Mouse (Mus musculus) neural tube, embryonic 14.5 days (tissue): Measurements from ENCODE around the gene Ddx49. TPM values are rescaled to one million over a fixed set of nuclear protein-coding genes. Genes with fewer than 3 reads are reported as not detected.

ENCODE experiments used
- ATAC-seq: fragments of 200-750 bp; cut with Nextera tagmentation; 2 replicates; pipeline ENCODE4 v1.8.0; 2017; ENCODE audit warnings: low read depth, mild to moderate bottlenecking, moderate TSS enrichment, moderate library complexity
- H3K27ac ChIP-seq: fragments of 300-500 bp; sonication (generic); 2 replicates; pipeline ENCODE4 v1.5.1; 2014; ENCODE audit warnings: low read depth, mild to moderate bottlenecking, control low read depth, low read length, moderate library complexity, mixed read lengths
- H3K27me3 ChIP-seq: fragments of 300-500 bp; sonication (generic); 2 replicates; pipeline ENCODE4 v1.6.1; 2014; ENCODE audit warnings: low read length; ENCODE audit not compliant: control insufficient read depth, insufficient read depth
- H3K36me3 ChIP-seq: fragments of 300-500 bp; sonication (generic); 2 replicates; pipeline ENCODE4 v1.6.1; 2014; ENCODE audit warnings: low read length, mixed read lengths; ENCODE audit not compliant: control insufficient read depth, insufficient read depth
- H3K4me1 ChIP-seq: fragments of 300-500 bp; sonication (generic); 2 replicates; pipeline ENCODE4 v1.6.1; 2014; ENCODE audit warnings: low read length; ENCODE audit not compliant: control insufficient read depth, insufficient read depth
- H3K4me2 ChIP-seq: fragments of 300-500 bp; sonication (generic); 2 replicates; pipeline ENCODE4 v1.6.1; 2014; ENCODE audit warnings: mild to moderate bottlenecking, low read depth, low read length, control low read depth
- H3K4me3 ChIP-seq: fragments of 300-500 bp; sonication (generic); 2 replicates; pipeline ENCODE4 v1.5.1; 2014; ENCODE audit warnings: low read depth, low read length, control low read depth, mixed read lengths
- H3K9ac ChIP-seq: fragments of 300-500 bp; sonication (generic); replicated peaks from 2 replicates; pipeline ENCODE4 v1.6.1; 2014; ENCODE audit warnings: low read depth, mild to moderate bottlenecking, control low read depth, low read length, mixed read lengths
- H3K9me3 ChIP-seq: fragments of 300-500 bp; sonication (generic); 2 replicates; pipeline ENCODE4 v1.6.1; 2016; ENCODE audit warnings: low read length; ENCODE audit not compliant: control insufficient read depth
- WGBS: fragments of 180-500 bp; shearing (Covaris S2); extraction: QIAGEN DNeasy Blood & Tissue Kit; methylation state at CpG from one replicate; pipeline ENCODE4 v1.1.7; 2014; 5-methylcytosine and 5-hydroxymethylcytosine counted together
- polyA plus RNA-seq: library from polyadenylated mRNA; unstranded; fragments of >200 nt; fragmentation: Nextera tagmentation; extraction: Ambion mirVana; gene quantifications from 2 replicates; pipeline ENCODE4 v1.2.1, GENCODE M21; 2014

The Ddx49 gene
- polyA plus RNA-seq, 1 experiment from 2014 or later = 45.9 TPM

GRCm38 (mm10) chr8:70329124-70329834 lies 27.0 kb upstream of the Ddx49 start, which contains the start of gene Gdf1:
TSS of gene Gdf1 (plus strand) at chr8:70329817.
- ATAC-seq = no peak
- 0 out of 2 replicates have a peak within 1 kb of the TSS, but pooled peaks have one; percentile 11 for H3K9ac ChIP-seq
- no peak within 1 kb of the TSS for H3K27ac ChIP-seq
- no peak within 1 kb of the TSS for H3K4me3 ChIP-seq
- H3K27me3 ChIP-seq = no peaks in the 10 kb centered on the region
- H3K4me1 ChIP-seq = peaks cover 21% of the 10 kb centered on the region
- H3K36me3 ChIP-seq = peaks cover 51% of the 10 kb centered on the region
- H3K9me3 ChIP-seq = no peaks in the 10 kb centered on the region
- H3K4me2 ChIP-seq = peak within 1 kb of the TSS; percentile 14; the same call in 1 of the 2 replicates
- WGBS = 28% methylated on average over 14 of the region's 14 CpGs

GRCm38 (mm10) chr8:70327512-70327911 lies 25.2 kb upstream of the Ddx49 start:
- no peak overlapping the region for H3K27ac ChIP-seq
- peaks cover 45% of the 10 kb centered on the region for H3K36me3 ChIP-seq
- WGBS = 95% methylated on average over 6 of the region's 6 CpGs
- peaks cover 21% of the 10 kb centered on the region for H3K4me1 ChIP-seq
- no peak overlapping the region for H3K4me3 ChIP-seq
- no peaks in the 10 kb centered on the region for H3K27me3 ChIP-seq
- no peak overlapping the region for H3K9ac ChIP-seq
- H3K9me3 ChIP-seq = no peaks in the 10 kb centered on the region
- H3K4me2 ChIP-seq = no peak overlapping the region
- no peak for ATAC-seq

GRCm38 (mm10) chr8:70323716-70324115 lies 21.4 kb upstream of the Ddx49 start:
- Histone ChIP-seq H3K9me3 (no peaks in the 10 kb centered on the region), H3K9ac (no peak overlapping the region), H3K4me1 (no peaks in the 10 kb centered on the region), H3K27me3 (no peaks in the 10 kb centered on the region), H3K4me3 (no peak overlapping the region), H3K27ac (no peak overlapping the region), H3K4me2 (no peak overlapping the region), H3K36me3 (peaks cover 24% of the 10 kb centered on the region)
- WGBS = 91% methylated on average over 3 of the region's 3 CpGs
- ATAC-seq = no peak

- Histone ChIP-seq H3K4me3 (no peak overlapping the region; the same call in 1 of the 2 replicates), H3K36me3 (peaks cover 12% of the 10 kb centered on the region; the same call in 1 of the 2 replicates), H3K9ac (peak overlapping the region; percentile 74; the same call in 1 of the 2 replicates), H3K4me1 (peaks cover 21% of the 10 kb centered on the region), H3K27ac (no peak overlapping the region), H3K9me3 (no peaks in the 10 kb centered on the region), H3K4me2 (peak overlapping the region; percentile 85; the same call in 1 of the 2 replicates), H3K27me3 (no peaks in the 10 kb centered on the region)
- 90% methylated on average over 5 of the region's 5 CpGs for WGBS
- no peak for ATAC-seq
These were observed 15.6 kb upstream of the Ddx49 start for GRCm38 (mm10) chr8:70317872-70318271.

GRCm38 (mm10) chr8:70316511-70317504 lies 14.5 kb upstream of the Ddx49 start:
- H3K27me3 ChIP-seq = no peaks in the 10 kb centered on the region
- H3K9me3 ChIP-seq = no peaks in the 10 kb centered on the region
- H3K36me3 ChIP-seq = peaks cover 16% of the 10 kb centered on the region
- peak overlapping the region; percentile 64 for H3K4me3 ChIP-seq
- H3K27ac ChIP-seq = peak overlapping the region; percentile 86
- peak overlapping the region; percentile 74 for H3K9ac ChIP-seq
- peak; percentile 87 for ATAC-seq
- peak overlapping the region; percentile 85 for H3K4me2 ChIP-seq
- peaks cover 21% of the 10 kb centered on the region for H3K4me1 ChIP-seq
- WGBS = 10% methylated on average over 15 of the region's 15 CpGs

GRCm38 (mm10) chr8:70315624-70316510 lies 13.6 kb upstream of the Ddx49 start, which contains the start of gene Cers1:
TSS of gene Cers1 (plus strand) at chr8:70315775.
- H3K27ac ChIP-seq = peak within 1 kb of the TSS; percentile 86
- H3K4me2 ChIP-seq = peak within 1 kb of the TSS; percentile 85
- H3K9me3 ChIP-seq = no peaks in the 10 kb centered on the region
- peak within 1 kb of the TSS; percentile 74 for H3K9ac ChIP-seq
- ATAC-seq = peak; percentile 53
- peaks cover 20% of the 10 kb centered on the region for H3K36me3 ChIP-seq
- no peaks in the 10 kb centered on the region for H3K27me3 ChIP-seq
- peaks cover 21% of the 10 kb centered on the region for H3K4me1 ChIP-seq
- peak within 1 kb of the TSS; percentile 64 for H3K4me3 ChIP-seq
- WGBS = 2% methylated on average over 56 of the region's 66 CpGs

GRCm38 (mm10) chr8:70313399-70313798 lies 11.1 kb upstream of the Ddx49 start:
- peaks cover 26% of the 10 kb centered on the region for H3K36me3 ChIP-seq
- no peak for ATAC-seq

GRCm38 (mm10) chr8:70309311-70309710 lies 7.0 kb upstream of the Ddx49 start:
- no peak overlapping the region for H3K4me2 ChIP-seq
- H3K36me3 ChIP-seq = peaks cover 62% of the 10 kb centered on the region
- H3K4me1 ChIP-seq = no peaks in the 10 kb centered on the region
- no peaks in the 10 kb centered on the region for H3K27me3 ChIP-seq
- H3K4me3 ChIP-seq = no peak overlapping the region
- H3K9ac ChIP-seq = no peak overlapping the region
- WGBS = 38% methylated on average over 2 of the region's 2 CpGs
- ATAC-seq = no peak
- no peaks in the 10 kb centered on the region for H3K9me3 ChIP-seq
- H3K27ac ChIP-seq = no peak overlapping the region

More at GRCm38 (mm10) chr8:70313399-70313798, 11.1 kb upstream of the Ddx49 start:
- Histone ChIP-seq H3K4me2 (no peak overlapping the region), H3K9me3 (no peaks in the 10 kb centered on the region), H3K27ac (no peak overlapping the region), H3K4me1 (peaks cover 21% of the 10 kb centered on the region), H3K4me3 (no peak overlapping the region), H3K9ac (no peak overlapping the region), H3K27me3 (no peaks in the 10 kb centered on the region)
- 86% methylated on average over 2 of the region's 2 CpGs for whole genome bisulfite sequencing
